Mouse (Mus musculus) 3134 (cell line): ENCODE data around the gene Ppm1l.

Experiments used
- DNase-seq: peaks from one replicate; pipeline ENCODE4 v3.0.0-alpha.2; 2011; ENCODE audit warnings: low spot score; ENCODE audit not compliant: insufficient read length; ENCODE audit errors: extremely low read depth

Gene Ppm1l

GRCm38 (mm10) chr3:69578791-69579190 lies 262.1 kb downstream of the Ppm1l start:
- no peak for DNase-seq

GRCm38 (mm10) chr3:69583798-69584197 lies 267.1 kb downstream of the Ppm1l start:
- no peak for DNase-seq

DNA sequence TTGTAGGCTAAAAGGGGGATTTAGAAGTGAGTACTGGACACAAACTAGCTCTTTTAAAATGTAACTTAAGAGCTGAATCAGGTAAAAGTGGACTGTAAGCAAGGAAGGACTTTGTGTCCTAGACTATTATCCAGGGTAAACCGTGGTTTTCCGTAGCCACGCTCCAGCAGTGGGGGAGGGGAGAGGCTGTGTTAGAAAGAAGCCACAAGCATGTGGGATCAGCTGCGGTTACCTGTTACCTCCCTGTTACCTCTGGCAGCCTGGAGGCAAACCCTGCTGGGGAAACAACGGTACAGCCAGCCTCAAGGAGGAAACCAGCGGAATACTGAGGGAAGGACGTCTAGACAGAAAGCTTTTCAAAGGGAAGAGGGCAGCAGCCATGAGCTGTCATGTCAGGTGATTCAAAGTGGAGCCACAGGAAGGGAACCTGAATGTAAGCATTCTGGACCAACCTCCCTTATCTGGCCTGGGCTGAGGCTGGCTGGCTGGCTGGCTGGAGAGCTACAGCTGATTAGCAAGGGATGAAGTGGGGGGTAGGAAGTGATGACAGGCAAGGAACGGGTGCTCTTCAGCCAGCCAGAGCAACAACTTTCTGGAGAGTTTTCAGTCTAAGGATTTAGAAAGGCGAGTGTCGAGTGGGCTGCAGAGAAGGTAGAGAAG lies 271.6 kb downstream of the Ppm1l start:
- no peak for DNase-seq

- DNase-seq: no peak
Observed at GRCm38 (mm10) chr3:69593426-69593825, 276.8 kb downstream of the Ppm1l start.

DNA sequence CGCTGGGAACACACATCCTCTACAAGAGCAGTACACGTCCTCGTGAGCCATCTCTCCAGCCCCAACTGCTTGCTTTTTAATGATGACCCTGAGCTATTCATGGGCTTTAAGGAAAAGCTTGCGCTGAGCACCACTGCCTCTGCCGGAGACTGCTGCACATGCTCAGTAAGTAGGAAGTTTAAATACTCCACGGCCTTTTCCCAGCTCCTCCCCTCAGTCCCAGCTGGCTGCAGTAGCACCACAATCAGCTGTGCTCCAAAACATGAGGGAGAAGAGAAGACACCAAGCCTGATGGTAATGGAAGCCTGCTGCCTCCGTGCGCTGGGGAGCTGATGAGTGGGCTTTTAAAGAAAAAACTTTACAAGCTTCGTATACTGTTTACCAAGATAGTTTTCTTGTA lies 277.4 kb downstream of the Ppm1l start:
- DNase-seq: no peak

DNA sequence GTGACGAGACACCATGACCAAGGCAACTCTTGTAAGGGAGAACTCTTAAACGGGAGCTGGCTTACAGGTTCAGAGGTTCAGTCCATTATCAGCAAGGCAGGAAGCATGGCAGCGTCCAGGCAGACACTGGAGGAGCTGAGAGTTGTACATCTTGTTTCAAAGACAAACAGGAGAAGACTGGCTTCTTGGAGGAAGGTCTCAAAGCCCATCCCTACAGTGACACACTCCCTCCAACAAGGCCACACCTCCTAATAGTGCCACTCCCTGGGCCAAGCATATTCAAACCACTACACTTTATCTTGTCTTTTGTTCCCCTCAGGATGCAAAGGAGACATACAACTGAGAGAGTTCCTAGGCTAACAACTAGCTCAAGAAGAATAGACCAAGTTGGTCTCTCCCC lies 279.5 kb downstream of the Ppm1l start:
- DNase-seq: no peak

- no peak for DNase-seq
Observed at GRCm38 (mm10) chr3:69597211-69597610, 280.6 kb downstream of the Ppm1l start.

DNA sequence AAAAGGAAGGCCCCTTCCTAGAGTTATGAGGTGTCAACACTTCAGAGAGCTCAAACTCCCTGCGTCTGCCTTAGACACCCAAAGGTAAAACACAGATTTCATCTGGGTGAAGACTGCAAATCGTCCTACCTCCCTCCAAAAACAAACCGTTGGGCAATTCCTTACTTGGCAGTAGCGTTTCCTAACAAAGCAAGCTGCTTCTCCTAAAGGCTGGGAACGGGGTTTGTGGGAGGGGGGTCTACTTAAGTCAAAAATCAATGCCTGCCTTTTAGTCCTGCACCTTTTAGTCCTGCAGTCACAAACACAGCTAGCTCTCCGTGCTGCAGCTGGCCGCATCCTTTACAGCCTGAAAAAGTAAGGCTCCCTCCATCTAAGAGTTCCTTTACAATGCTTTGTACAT lies 281.2 kb downstream of the Ppm1l start:
- DNase-seq: no peak

GRCm38 (mm10) chr3:69598261-69599165 lies 281.9 kb downstream of the Ppm1l start, which contains the start of gene B3galnt1:
Gene B3galnt1 (minus strand): TSS chr3:69598960.
- peak; percentile 9 for DNase-seq

GRCm38 (mm10) chr3:69599166-69599500 lies 282.5 kb downstream of the Ppm1l start:
- DNase-seq: no peak

DNA sequence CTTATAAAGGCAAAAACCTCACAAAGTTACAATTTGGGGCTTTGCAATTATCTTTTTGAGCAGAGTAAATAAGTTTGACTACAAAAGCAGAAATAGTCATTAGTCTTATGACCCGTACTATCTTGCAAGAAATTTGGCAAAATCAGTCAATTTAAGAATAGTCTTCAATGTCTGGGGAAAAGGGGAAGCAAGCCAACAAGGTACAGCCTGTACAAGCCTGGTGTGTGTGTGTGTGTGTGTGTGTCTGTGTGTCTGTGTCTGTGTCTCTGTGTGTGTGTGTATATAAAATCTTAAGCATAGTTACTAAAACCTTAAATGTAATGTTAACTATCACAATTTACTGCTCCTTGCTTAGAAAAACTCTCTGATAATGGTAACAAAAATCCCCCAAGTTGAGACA lies 290.3 kb downstream of the Ppm1l start:
- DNase-seq: no peak

DNA sequence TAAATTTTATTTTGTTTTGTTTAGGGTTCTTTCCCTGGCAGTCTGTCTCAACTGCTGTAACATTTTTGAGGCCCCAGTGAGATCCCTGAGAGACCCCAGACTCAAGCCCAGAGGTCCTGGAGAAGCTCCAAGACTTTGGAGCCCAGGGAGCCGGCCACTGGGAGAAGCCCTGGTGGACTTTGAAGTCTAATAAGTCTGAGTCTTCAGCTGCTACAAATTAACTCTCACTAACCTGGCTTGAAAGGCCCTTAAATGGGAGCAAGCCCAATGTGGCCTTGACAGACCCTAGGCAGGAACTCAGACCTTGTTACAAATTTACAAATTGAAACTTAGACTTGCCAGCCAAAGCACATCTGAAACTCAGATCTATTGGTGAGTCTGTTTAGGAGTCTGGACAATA lies 290.8 kb downstream of the Ppm1l start:
- DNase-seq: no peak

- no peak for DNase-seq
Observed at GRCm38 (mm10) chr3:69607909-69608308, 291.2 kb downstream of the Ppm1l start.
